Mouse (Mus musculus): ENCODE data around the gene Foxj2.

Gene Foxj2

GRCm38 (mm10) chr6:122879141-122879735, 59.5 kb downstream of the Foxj2 start:
- no peak for DNase-seq

- DNase-seq = peak; percentile 23 to 52
Measured at GRCm38 (mm10) chr6:122879781-122880505, 60.2 kb downstream of the Foxj2 start.

DNA sequence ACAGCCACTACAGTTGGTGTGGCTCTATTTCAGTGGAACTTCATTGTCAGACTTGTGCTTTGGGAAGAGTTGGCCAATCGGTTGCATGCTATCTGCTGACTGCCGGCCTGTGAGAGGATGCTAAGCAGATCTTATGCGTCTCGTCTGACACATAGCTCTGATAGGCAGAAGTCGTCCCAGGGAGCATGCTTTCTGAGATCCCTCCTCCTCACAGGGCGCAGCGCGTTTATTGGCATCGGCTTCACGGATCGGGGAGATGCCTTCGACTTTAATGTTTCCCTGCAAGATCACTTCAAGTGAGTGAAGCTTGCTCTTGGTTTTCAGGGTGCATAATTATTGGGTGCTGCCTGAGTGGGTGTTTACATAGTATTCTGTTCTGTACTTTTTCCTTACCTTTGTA, 61.6 kb downstream of the Foxj2 start:
- no peak for DNase-seq

DNA sequence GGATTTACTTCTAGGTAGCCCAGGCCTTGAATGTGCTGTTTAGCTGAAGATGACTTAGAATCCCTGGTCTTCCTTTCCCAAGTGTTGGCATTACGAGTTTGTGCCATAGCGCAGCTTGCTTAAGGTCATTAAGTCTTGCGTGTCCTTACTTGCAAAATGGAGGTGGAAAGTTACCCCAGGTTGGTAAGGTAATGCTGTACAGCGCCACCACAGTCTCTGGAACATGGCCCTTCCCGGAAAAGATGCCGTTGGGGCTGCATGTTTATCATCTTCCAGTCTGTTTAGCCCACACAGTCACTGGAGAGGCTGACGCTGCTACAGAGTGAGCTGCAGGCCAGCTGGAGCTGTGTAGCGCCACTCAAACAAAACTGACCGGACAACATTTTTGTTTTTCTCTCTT, 63.9 kb downstream of the Foxj2 start:
- DNase-seq = no peak

DNA sequence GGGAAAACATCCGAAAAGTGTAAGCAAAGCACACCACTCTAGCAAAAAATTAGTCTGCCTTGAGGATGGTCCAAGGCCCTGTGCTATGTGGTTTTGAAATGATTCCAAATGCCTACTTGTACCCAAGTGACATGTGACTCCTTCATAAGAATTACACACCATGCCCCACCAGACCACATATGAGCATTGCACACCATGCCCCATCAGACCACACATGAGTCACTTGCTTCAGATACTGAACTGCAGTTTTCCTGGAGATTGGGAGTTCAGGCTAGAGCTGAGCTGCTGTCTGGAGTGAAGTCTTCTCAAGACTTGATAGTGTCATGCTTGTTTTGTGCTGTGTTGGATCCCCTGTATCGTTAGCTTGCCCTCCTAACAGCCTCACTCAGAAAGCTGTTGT, 69.9 kb downstream of the Foxj2 start:
- no peak for DNase-seq

- peak in 1 of 2 experiments; percentile 59 for DNase-seq
Measured at GRCm38 (mm10) chr6:122892442-122893049, 72.8 kb downstream of the Foxj2 start.
